In the genomic region with DNA sequence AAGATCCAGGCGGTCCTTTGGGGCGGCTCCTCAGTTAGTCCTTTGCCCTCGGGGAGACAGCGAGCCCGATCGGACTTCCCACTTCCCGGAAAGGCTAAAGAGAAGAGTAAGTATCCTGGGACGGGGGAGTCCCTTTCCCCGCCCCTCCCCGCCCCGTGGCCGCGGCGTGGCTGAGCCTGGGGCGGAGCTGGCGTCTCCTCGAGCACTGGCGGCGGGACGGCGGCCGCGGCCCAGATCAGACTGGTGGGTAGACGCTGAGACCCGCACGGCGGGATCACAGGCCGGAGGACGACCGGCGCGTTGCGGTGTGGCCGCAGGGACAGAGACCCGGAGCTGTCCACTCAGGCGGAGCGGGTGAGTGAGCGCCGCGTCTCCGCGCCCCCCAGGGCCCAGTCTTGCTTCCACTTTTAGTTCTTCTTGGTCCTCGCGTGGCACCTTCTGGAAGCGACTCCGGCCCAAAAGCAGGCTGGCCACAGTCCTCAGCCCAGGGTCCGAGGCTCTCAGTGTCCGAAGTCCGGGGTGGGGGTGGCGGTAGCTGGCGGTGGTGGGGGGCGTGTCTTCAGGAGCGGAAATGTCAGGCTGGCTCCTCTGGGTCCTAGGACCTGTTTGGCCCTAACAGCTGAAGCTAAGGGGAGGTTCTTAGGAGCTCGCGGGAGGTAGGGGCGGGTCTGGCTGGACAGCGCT, we compare ENCODE assay signal across 8 mouse cellular contexts. TPM values are rescaled to one million over a fixed set of nuclear protein-coding genes. Genes with fewer than 3 reads are reported as not detected.
DNase-seq lines count a peak whose midpoint lies in the region; ATAC-seq and TF ChIP-seq lines count a peak whose summit lies in the region.

Gene Mob3c (plus strand): TSS at position 205 of the 684 bp plus-strand sequence.

- 0 out of 2 replicates have a peak, but pooled peaks have one; percentile 14 for TF ChIP-seq POLR2A in cortical plate, adult 2 months (IDR thresholded peaks at IDR 0.05; ENCODE audit: extremely low read depth, insufficient read depth, low read length)
- TF ChIP-seq POLR2A in small intestine, adult 2 months (IDR thresholded peaks at IDR 0.05; ENCODE audit: low read depth, low read length): peak; percentile 83

- peak within 1 kb of the TSS; percentile 70 for H3K9ac ChIP-seq in hindbrain, postnatal 0 days (replicated peaks; ENCODE audit: low read length)
- H3K9ac ChIP-seq in limb, embryonic 12.5 days (replicated peaks): peak within 1 kb of the TSS; percentile 74
- H3K9ac ChIP-seq in midbrain, embryonic 13.5 days (replicated peaks): peak within 1 kb of the TSS; percentile 79

- peak within 1 kb of the TSS; percentile 74 for H3K4me3 ChIP-seq in cortical plate, adult 2 months (ENCODE audit: insufficient read depth, low read length)
- H3K4me3 ChIP-seq in hindbrain, postnatal 0 days (ENCODE audit: low read length): peak within 1 kb of the TSS; percentile 82
- peak within 1 kb of the TSS; percentile 83 for H3K4me3 ChIP-seq in limb, embryonic 12.5 days (replicated peaks)
- peak within 1 kb of the TSS; percentile 80 for H3K4me3 ChIP-seq in midbrain, embryonic 13.5 days (replicated peaks)
- H3K4me3 ChIP-seq in small intestine, adult 2 months (ENCODE audit: low read depth, low read length): peak within 1 kb of the TSS; percentile 92

- H3K36me3 ChIP-seq in hindbrain, postnatal 0 days (ENCODE audit: insufficient read depth, low read length): no peaks in the 10 kb centered on the region
- H3K36me3 ChIP-seq in limb, embryonic 12.5 days: peaks cover 17% of the 10 kb centered on the region; the same call in 1 of the 2 replicates
- H3K36me3 ChIP-seq in midbrain, embryonic 13.5 days: no peaks in the 10 kb centered on the region
- H3K36me3 ChIP-seq in small intestine, adult 2 months (ENCODE audit: control insufficient read depth, insufficient read depth, low read length): peaks cover 14% of the 10 kb centered on the region

- peak within 1 kb of the TSS; percentile 53; the same call in 1 of the 2 replicates for H3K27ac ChIP-seq in cortical plate, adult 2 months (ENCODE audit: insufficient read depth, low read length)
- H3K27ac ChIP-seq in hindbrain, postnatal 0 days: peak within 1 kb of the TSS; percentile 79
- H3K27ac ChIP-seq in limb, embryonic 12.5 days: peak within 1 kb of the TSS; percentile 70
- H3K27ac ChIP-seq in midbrain, embryonic 13.5 days: peak within 1 kb of the TSS; percentile 51; the same call in 1 of the 2 replicates
- H3K27ac ChIP-seq in small intestine, adult 2 months (ENCODE audit: insufficient read depth, low read depth, low read length): peak within 1 kb of the TSS; percentile 96

- H3K4me1 ChIP-seq in cortical plate, adult 2 months (ENCODE audit: control insufficient read depth, insufficient read depth, low read length): no peaks in the 10 kb centered on the region
- H3K4me1 ChIP-seq in hindbrain, postnatal 0 days (ENCODE audit: insufficient read depth, low read length): no peaks in the 10 kb centered on the region; the same call in 1 of the 2 replicates
- H3K4me1 ChIP-seq in limb, embryonic 12.5 days (replicated peaks): peaks cover 8% of the 10 kb centered on the region
- H3K4me1 ChIP-seq in midbrain, embryonic 13.5 days (replicated peaks): peaks cover 13% of the 10 kb centered on the region
- H3K4me1 ChIP-seq in small intestine, adult 2 months (ENCODE audit: control insufficient read depth, insufficient read depth, insufficient read length, low read length): peaks cover 44% of the 10 kb centered on the region

- peak; percentile 32 to 53 for DNase-seq in layer of hippocampus, adult 18-20 months (ENCODE audit: low spot score in 2 of 2)
- no peak for DNase-seq in layer of hippocampus, adult 8-10 months (ENCODE audit: low spot score in 2 of 2)
- peak; percentile 81 for DNase-seq in gastrocnemius, postnatal 10 days
- DNase-seq in hindbrain, postnatal 0 days (ENCODE audit: low spot score): peak; percentile 83

- WGBS in hindbrain, postnatal 0 days: under 1% methylated on average over 57 of the region's 57 CpGs
- under 1% methylated on average over 48 of the region's 57 CpGs for WGBS in limb, embryonic 12.5 days
- under 1% methylated on average over 47 of the region's 57 CpGs for WGBS in midbrain, embryonic 13.5 days
- under 1% methylated on average over 57 of the region's 57 CpGs for WGBS in small intestine, adult 2 months

- no peak for TF ChIP-seq CTCF in cortical plate, adult 2 months (IDR thresholded peaks at IDR 0.05; ENCODE audit: extremely low read depth, insufficient read depth, low read length)
- 0 out of 2 replicates have a peak, but pooled peaks have one; percentile 2 for TF ChIP-seq CTCF in hindbrain, postnatal 0 days (IDR thresholded peaks at IDR 0.05; ENCODE audit: low read depth)
- TF ChIP-seq CTCF in small intestine, adult 2 months (IDR thresholded peaks at IDR 0.05; ENCODE audit: extremely low read depth, insufficient read length, insufficient replicate concordance, low read depth, low read length): 0 out of 2 replicates have a peak, but pooled peaks have one; percentile 11

- H3K4me2 ChIP-seq in hindbrain, postnatal 0 days (ENCODE audit: low read depth, low read length): peak within 1 kb of the TSS; percentile 81
- peak within 1 kb of the TSS; percentile 74 for H3K4me2 ChIP-seq in limb, embryonic 12.5 days
- H3K4me2 ChIP-seq in midbrain, embryonic 13.5 days (replicated peaks): peak within 1 kb of the TSS; percentile 82

- peak; percentile 94 for ATAC-seq in hindbrain, postnatal 0 days
- ATAC-seq in limb, embryonic 12.5 days (ENCODE audit: insufficient number of reproducible peaks, insufficient read depth, low FRiP score, low TSS enrichment, low read depth): peak; percentile 79
- ATAC-seq in midbrain, embryonic 13.5 days: peak; percentile 90

- no peaks in the 10 kb centered on the region for H3K27me3 ChIP-seq in hindbrain, postnatal 0 days (ENCODE audit: insufficient read depth, low read length)
- peaks cover 8% of the 10 kb centered on the region; the same call in 1 of the 2 replicates for H3K27me3 ChIP-seq in limb, embryonic 12.5 days
- peaks cover 13% of the 10 kb centered on the region for H3K27me3 ChIP-seq in midbrain, embryonic 13.5 days
- H3K27me3 ChIP-seq in small intestine, adult 2 months (ENCODE audit: control insufficient read depth, insufficient read depth, low read length): no peaks in the 10 kb centered on the region

- H3K9me3 ChIP-seq in hindbrain, postnatal 0 days (ENCODE audit: low read length): no peaks in the 10 kb centered on the region
- H3K9me3 ChIP-seq in limb, embryonic 12.5 days: no peaks in the 10 kb centered on the region
- no peaks in the 10 kb centered on the region for H3K9me3 ChIP-seq in midbrain, embryonic 13.5 days

RNA-seq across cellular contexts. Expression of gene Mob3c, which starts in this region (rescaled TPM):
- 1 to 10 TPM; 4.0 to 6.5 TPM for total RNA-seq in layer of hippocampus, adult 18-20 months (2021)
- 10 to 100 TPM in 1 of 4 experiments, 1 to 10 TPM in 3; 4.5 to 10.2 (median 7.1) TPM for total RNA-seq in layer of hippocampus, adult 8-10 months (2022)
- 6.8 and 8.5 TPM in 2 replicates for polyA plus RNA-seq in cortical plate, adult 2 months (2012; rRNA removed)
- total RNA-seq in gastrocnemius, postnatal 10 days (2021): 1 to 10 TPM; 4.8 to 5.6 TPM
- total RNA-seq in hindbrain, postnatal 0 days (2014; rRNA removed): 2.9 and 4.4 TPM in 2 replicates
- 4.1 and 4.3 TPM in 2 replicates for polyA plus RNA-seq in hindbrain, postnatal 0 days (2015; fragmentation: Nextera tagmentation; extraction: Ambion mirVana)
- polyA plus RNA-seq in limb, embryonic 12.5 days (2016; fragmentation: Nextera tagmentation; extraction: Ambion mirVana): 8.4 and 8.8 TPM in 2 replicates
- polyA plus RNA-seq in midbrain, embryonic 13.5 days (2015; fragmentation: Nextera tagmentation; extraction: Ambion mirVana): 4.0 and 4.9 TPM in 2 replicates
- 34.6 and 101 TPM in 2 replicates for polyA plus RNA-seq in small intestine, adult 2 months (2012; rRNA removed)

Comparison
In these comparisons a context has a peak if more than half of its experiments do, and no peak if none do; other contexts are left out.
1. DNase-seq: peak in layer of hippocampus, adult 18-20 months (2 of 2), gastrocnemius, postnatal 10 days (single experiment) and hindbrain, postnatal 0 days (single experiment); none in layer of hippocampus, adult 8-10 months (0 of 2).
2. Peak in every context shown above with its lines, with median percentiles within 50 percentile points of each other: H3K27ac ChIP-seq, H3K4me3 ChIP-seq, ATAC-seq, H3K4me2 ChIP-seq and H3K9ac ChIP-seq.